Mouse (Mus musculus): ENCODE measurements at regions not wholly inside any gene's neighbourhood (a gene's known extent, or its start where the extent isn't known, plus 50 kb on each side); places are given as distances from the start of the nearest gene placed in this dataset.
A peak's percentile ranks its signal among the peaks of the same experiment; 100 is the strongest.
"Not testable (repeated sequence)": the region's sequence is repeated elsewhere in the genome, so short reads cannot be mapped to it uniquely, and the experiment has no call there.

- peak; percentile 6 for DNase-seq
Measured at GRCm38 (mm10) chr13:72541706-72542105, 86.9 kb upstream of the Irx2 start.

- DNase-seq, result no peak
Measured at GRCm38 (mm10) chr13:72557951-72558350, 70.7 kb upstream of the Irx2 start.

- no peak for DNase-seq
Measured at GRCm38 (mm10) chr13:72571871-72572270, 56.7 kb upstream of the Irx2 start.

GRCm38 (mm10) chr13:72572846-72573245, 55.8 kb upstream of the Irx2 start:
- no peak for DNase-seq

DNA sequence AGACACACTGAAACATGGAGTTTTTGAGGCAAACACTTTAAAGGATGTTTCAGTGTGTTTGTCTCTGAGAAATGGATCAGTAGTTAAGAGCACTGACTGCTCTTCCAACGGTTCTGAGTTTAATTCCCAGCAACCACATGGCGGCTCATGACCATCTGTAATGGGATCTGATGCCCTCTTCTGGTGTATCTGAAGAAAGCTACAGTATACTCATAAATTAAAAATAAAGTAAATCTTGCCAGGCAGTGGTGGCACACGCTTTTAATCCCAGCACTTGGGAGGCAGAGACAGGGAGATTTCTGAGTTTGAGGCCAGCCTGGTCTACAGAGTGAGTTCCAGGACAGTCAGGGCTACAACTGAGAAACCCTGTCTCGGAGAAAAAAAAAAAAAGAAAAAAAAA, 54.5 kb upstream of the Irx2 start:
- not testable (repeated sequence) for DNase-seq

- DNase-seq, result no peak
Measured at GRCm38 (mm10) chr13:72576485-72576884, 52.1 kb upstream of the Irx2 start.

GRCm38 (mm10) chr13:72578416-72578815, 50.2 kb upstream of the Irx2 start:
- no peak for DNase-seq

All from gastrocnemius, postnatal 10 days (tissue).